Mouse (Mus musculus) embryonic facial prominence, embryonic 12.5 days (tissue): ENCODE measurements around the gene Spry1. TPM values are rescaled to one million over a fixed set of nuclear protein-coding genes. Genes with fewer than 3 reads are reported as not detected.

Source experiments
- ATAC-seq: fragments of 200-750 bp; cut with Nextera tagmentation; 2 replicates; pipeline ENCODE4 v1.8.0; 2017; ENCODE audit not compliant: insufficient number of reproducible peaks, insufficient read depth, low FRiP score, low TSS enrichment
- H3K27ac ChIP-seq: fragments of 300-500 bp; sonication (generic); 2 replicates; pipeline ENCODE4 v1.5.1; 2016; ENCODE audit warnings: mild to moderate bottlenecking
- H3K27me3 ChIP-seq: fragments of 300-500 bp; sonication (generic); 2 replicates; pipeline ENCODE4 v1.6.1; 2016; ENCODE audit warnings: mild to moderate bottlenecking, moderate library complexity
- H3K36me3 ChIP-seq: fragments of 300-500 bp; sonication (generic); 2 replicates; pipeline ENCODE4 v1.6.1; 2016; ENCODE audit warnings: mild to moderate bottlenecking
- H3K4me1 ChIP-seq: fragments of 300-500 bp; sonication (generic); 2 replicates; pipeline ENCODE4 v1.6.1; 2016
- H3K4me2 ChIP-seq: fragments of 300-500 bp; sonication (generic); replicated peaks from 2 replicates; pipeline ENCODE4 v1.6.1; 2016; ENCODE audit warnings: mild to moderate bottlenecking, moderate library complexity
- H3K4me3 ChIP-seq: fragments of 300-500 bp; sonication (generic); 2 replicates; pipeline ENCODE4 v1.5.1; 2016; ENCODE audit warnings: mild to moderate bottlenecking
- H3K9ac ChIP-seq: fragments of 300-500 bp; sonication (generic); 2 replicates; pipeline ENCODE4 v1.6.1; 2016; ENCODE audit warnings: mild to moderate bottlenecking, moderate library complexity
- H3K9me3 ChIP-seq: fragments of 300-500 bp; sonication (generic); 2 replicates; pipeline ENCODE4 v1.6.1; 2016; ENCODE audit warnings: mild to moderate bottlenecking, moderate library complexity
- WGBS: fragments of 180-500 bp; shearing (Covaris S2); methylation state at CpG from one replicate; pipeline ENCODE4 v1.1.7; 2016; 5-methylcytosine and 5-hydroxymethylcytosine counted together
- polyA plus RNA-seq: library from polyadenylated mRNA; unstranded; fragments of >200 nt; fragmentation: Nextera tagmentation; extraction: Ambion mirVana; gene quantifications from 2 replicates; pipeline ENCODE4 v1.2.1, GENCODE M21; 2016

Gene Spry1
- polyA plus RNA-seq, 1 experiment from 2014 or later, result 13.6 TPM

DNA sequence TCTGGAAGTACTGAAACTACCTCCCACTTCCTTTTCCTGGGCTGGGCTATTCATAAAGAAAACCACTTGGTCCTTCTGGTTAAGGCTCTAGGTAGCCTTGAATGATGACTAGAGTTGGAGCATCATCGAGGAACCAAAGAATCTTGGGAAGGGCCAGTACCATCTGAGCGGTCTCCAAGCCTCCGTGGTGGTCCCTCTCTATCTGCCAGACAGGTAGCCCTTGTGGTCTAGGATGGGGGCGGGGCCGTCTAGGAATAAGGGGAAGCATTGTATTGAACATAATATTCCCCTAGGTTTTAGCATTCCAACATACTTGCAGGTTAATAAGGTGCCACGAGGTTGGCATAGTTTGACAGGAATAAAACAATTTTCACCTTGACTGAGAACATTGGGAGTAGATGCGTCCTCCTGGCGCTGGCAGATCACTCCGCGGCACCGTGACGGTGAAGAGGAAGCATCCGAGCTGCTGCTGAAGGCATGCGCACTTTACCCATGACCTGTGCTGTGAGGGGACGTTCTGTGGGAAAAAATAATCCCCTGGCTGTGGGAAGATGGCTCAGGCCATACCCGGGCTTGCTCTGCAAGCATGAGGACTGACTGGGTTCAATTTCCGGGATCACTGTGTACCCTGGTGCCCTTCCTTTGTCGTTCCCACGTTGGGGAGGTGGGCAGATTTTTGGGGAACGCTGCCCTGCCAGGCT is 16.3 kb downstream of the Spry1 start:
- H3K9ac ChIP-seq, result no peak overlapping the region
- H3K4me3 ChIP-seq, result no peak overlapping the region
- no peaks in the 10 kb centered on the region for H3K9me3 ChIP-seq
- no peaks in the 10 kb centered on the region for H3K36me3 ChIP-seq
- H3K4me2 ChIP-seq, result peak overlapping the region; percentile 43
- no peak overlapping the region for H3K27ac ChIP-seq
- no peak for ATAC-seq
- WGBS, result 17% methylated on average over 20 of the region's 20 CpGs
- peaks cover 18% of the 10 kb centered on the region for H3K4me1 ChIP-seq
- H3K27me3 ChIP-seq, result peaks cover 11% of the 10 kb centered on the region; the same call in 1 of the 2 replicates

DNA sequence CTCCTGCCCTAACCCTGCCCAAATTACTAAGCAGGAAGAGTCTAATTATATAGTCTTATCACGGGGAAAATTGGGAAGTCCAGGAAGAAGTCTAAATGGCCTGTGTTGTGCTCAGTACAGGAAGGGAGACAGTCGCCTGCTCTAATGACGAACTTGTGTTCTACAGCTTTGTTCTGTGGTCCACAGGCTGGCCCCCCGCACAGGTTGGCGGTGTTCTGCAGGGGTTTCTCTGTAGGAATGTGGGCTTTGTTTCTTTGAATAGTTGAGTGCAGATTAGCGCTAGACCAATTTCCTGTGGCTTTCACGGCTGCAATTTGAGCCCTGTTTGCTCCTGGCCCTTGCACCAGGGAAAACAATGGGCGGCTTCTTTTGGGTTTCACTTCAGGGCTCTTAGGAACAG is 17.3 kb downstream of the Spry1 start:
- 0 out of 2 replicates have a peak, but pooled peaks have one; percentile 30 for ATAC-seq
- Histone ChIP-seq H3K27me3 (peaks cover 11% of the 10 kb centered on the region; the same call in 1 of the 2 replicates), H3K36me3 (no peaks in the 10 kb centered on the region), H3K9me3 (no peaks in the 10 kb centered on the region), H3K4me3 (no peak overlapping the region), H3K27ac (no peak overlapping the region), H3K4me2 (peak overlapping the region; percentile 26; the same call in 1 of the 2 replicates), H3K4me1 (peaks cover 18% of the 10 kb centered on the region), H3K9ac (no peak overlapping the region)
- 2% methylated on average over 8 of the region's 8 CpGs for WGBS

DNA sequence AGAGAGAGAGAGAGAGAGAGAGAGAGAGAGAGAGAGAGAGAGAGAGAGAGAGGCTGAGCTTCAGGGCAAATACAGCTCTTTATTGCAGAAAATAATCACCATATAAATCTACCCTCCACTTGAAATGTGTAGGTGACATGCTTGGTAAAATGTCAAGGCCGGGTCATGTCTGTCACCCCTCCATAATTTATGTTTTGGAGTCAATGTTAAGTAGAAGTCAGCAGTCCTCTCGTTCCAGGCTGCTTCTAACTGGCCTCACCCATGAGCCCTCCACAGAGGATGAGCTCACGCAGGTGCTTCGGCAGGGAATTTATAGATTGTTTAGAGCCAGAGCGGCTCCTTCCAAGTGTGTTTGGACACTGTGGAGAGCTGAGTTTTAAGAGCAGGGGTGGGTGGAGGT is 18.4 kb downstream of the Spry1 start:
- 63% methylated on average over 5 of the region's 5 CpGs for WGBS
- H3K4me1 ChIP-seq, result peaks cover 18% of the 10 kb centered on the region
- ATAC-seq, result no peak

DNA sequence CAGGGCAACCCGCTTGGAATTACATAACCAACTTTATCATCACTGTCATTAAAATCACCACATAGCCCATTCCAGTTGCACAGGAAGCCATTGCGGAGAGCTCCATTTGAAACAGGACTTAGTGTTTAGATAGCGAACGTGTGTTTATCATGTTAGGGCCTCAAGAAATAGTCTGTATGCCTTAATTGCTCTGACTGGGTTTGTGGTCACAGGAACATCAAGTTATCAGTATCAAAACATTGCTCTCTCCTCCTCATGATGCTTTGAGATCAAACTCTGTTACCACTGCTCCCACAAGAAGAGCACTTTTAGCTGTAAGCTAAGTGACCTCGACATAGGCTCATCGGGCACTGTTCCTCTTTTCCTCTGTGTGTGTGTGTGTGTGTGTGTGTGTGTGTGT is 19.9 kb downstream of the Spry1 start:
- no peak overlapping the region for H3K4me2 ChIP-seq
- H3K27me3 ChIP-seq, result peaks cover 10% of the 10 kb centered on the region; the same call in 1 of the 2 replicates
- no peak overlapping the region for H3K4me3 ChIP-seq
- no peak overlapping the region for H3K9ac ChIP-seq
- no peaks in the 10 kb centered on the region for H3K36me3 ChIP-seq
- no peak overlapping the region for H3K27ac ChIP-seq
- no peak for ATAC-seq
- no peaks in the 10 kb centered on the region for H3K9me3 ChIP-seq
- peaks cover 10% of the 10 kb centered on the region for H3K4me1 ChIP-seq
- 70% methylated on average over 6 of the region's 6 CpGs for WGBS

More for the DNA sequence above, 18.4 kb downstream of the Spry1 start:
- H3K9ac ChIP-seq, result no peak overlapping the region
- no peaks in the 10 kb centered on the region for H3K9me3 ChIP-seq
- no peak overlapping the region for H3K4me2 ChIP-seq
- no peak overlapping the region for H3K4me3 ChIP-seq
- H3K27ac ChIP-seq, result no peak overlapping the region
- H3K27me3 ChIP-seq, result peaks cover 11% of the 10 kb centered on the region; the same call in 1 of the 2 replicates
- no peaks in the 10 kb centered on the region for H3K36me3 ChIP-seq

DNA sequence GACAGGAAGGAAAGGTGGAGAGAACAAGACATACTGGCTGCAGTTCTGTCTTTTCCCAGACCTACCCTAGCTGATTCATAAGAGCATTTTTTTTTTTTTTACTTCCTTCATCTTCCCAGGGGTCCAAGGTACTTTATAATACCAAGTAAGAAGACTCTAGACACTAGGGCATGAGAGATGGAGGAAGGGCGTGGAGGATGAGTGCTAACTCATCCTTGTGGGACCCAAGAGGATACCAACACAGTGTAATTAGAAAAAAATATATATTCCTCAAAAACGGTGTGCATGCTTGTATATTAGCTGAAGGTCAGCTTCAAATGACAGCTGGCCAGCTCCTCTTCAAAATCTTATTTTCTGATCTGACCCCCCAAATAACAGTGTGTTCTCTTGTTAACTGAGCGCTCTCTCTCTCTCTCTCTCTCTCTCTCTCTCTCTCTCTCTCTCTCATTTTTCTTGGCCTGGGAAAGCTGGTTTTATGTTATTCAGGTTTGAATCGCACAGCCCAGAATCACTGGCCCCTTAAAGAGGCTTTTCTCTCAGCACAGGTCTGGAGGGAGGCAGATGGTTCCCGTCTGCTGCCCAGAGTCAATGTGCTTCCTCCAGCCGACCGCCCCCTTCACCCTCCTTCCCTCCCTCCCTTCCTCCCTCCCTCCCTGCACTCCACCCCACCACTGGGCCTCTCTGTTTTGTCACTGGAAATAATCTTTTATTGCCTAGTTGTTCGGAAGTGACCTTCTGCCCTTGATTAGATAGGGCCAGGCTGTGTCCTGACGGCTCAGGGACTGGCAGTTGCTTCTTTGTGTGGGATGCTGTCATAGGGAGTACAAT is 26.8 kb downstream of the Spry1 start:
- WGBS, result 19% methylated on average over 9 of the region's 9 CpGs
- Histone ChIP-seq H3K9ac (no peak overlapping the region), H3K4me1 (peaks cover 13% of the 10 kb centered on the region), H3K36me3 (no peaks in the 10 kb centered on the region), H3K4me3 (no peak overlapping the region), H3K9me3 (peaks cover 14% of the 10 kb centered on the region), H3K27me3 (no peaks in the 10 kb centered on the region), H3K4me2 (no peak overlapping the region), H3K27ac (no peak overlapping the region)
- peak; percentile 83 for ATAC-seq

DNA sequence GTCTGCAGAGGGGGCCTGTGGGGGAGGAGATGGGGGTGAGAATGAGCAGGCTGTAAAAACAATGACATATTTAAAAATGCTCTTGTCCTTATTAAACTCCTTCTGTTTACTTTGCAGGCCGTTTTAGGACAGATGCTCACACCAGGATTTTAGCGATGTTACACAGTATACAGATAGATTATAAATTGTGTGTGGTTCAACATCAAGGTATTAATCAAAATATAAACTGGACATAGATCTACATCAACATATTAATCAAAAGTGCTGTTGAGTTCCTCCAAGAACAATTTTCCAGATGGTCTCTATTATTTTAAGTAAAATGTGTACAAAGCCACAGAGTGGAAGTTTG is 27.3 kb downstream of the Spry1 start:
- peak; percentile 10; the same call in 1 of the 2 replicates for ATAC-seq
- no peak overlapping the region for H3K9ac ChIP-seq
- peaks cover 14% of the 10 kb centered on the region for H3K9me3 ChIP-seq
- no peak overlapping the region for H3K27ac ChIP-seq
- H3K27me3 ChIP-seq, result no peaks in the 10 kb centered on the region
- 24% methylated on average over 2 of the region's 2 CpGs for WGBS
- H3K36me3 ChIP-seq, result no peaks in the 10 kb centered on the region
- no peak overlapping the region for H3K4me3 ChIP-seq
- H3K4me2 ChIP-seq, result no peak overlapping the region
- peaks cover 15% of the 10 kb centered on the region for H3K4me1 ChIP-seq

DNA sequence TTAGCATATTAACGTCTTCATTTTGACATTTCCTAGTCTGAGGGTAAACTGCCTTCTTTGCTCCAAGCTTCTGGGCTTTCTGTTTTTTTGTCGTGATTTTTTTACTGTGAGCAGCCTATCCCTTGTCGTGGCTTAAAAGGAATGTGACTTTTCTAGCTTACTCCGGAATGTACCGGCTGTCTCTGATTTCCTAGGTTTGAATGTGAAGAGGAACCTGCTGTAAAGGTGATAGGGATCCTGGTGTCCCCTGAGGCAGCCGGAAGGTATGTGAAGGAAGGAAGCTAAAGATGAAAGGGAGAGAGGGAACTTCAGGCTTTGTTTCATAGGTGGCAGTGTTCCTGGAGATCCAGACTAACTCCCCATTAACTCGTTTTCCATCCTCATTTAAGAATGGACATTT is 28.0 kb downstream of the Spry1 start:
- peaks cover 14% of the 10 kb centered on the region for H3K9me3 ChIP-seq
- H3K4me2 ChIP-seq, result no peak overlapping the region
- 32% methylated on average over 7 of the region's 7 CpGs for WGBS
- no peaks in the 10 kb centered on the region for H3K27me3 ChIP-seq
- ATAC-seq, result no peak
- H3K4me3 ChIP-seq, result no peak overlapping the region
- no peaks in the 10 kb centered on the region for H3K36me3 ChIP-seq
- peaks cover 21% of the 10 kb centered on the region for H3K4me1 ChIP-seq
- no peak overlapping the region for H3K9ac ChIP-seq
- no peak overlapping the region for H3K27ac ChIP-seq

DNA sequence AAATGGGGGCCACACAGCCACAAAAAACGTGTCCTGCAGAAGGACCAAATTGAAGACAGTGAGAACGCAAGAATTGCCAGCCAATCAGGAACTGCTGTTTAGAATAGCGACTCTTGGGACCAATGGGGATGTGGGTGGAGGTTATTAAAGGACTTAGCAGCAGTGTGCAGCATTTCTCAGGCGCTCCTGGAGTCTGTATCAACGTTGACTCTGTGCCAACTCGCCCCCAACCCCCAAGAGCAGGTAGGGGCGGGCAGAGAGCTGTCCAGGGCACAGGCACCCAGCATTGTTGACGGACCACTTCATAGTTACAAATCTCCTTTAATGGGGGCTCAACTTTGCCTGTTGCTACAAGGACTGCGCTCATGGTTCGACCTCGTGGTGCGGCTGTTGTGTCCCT is 28.9 kb downstream of the Spry1 start:
- H3K9ac ChIP-seq, result no peak overlapping the region
- no peaks in the 10 kb centered on the region for H3K36me3 ChIP-seq
- H3K4me2 ChIP-seq, result no peak overlapping the region
- H3K4me3 ChIP-seq, result no peak overlapping the region
- H3K27ac ChIP-seq, result no peak overlapping the region
- WGBS, result 95% methylated on average over 12 of the region's 12 CpGs
- no peaks in the 10 kb centered on the region for H3K27me3 ChIP-seq
- ATAC-seq, result no peak
- H3K9me3 ChIP-seq, result peaks cover 14% of the 10 kb centered on the region
- H3K4me1 ChIP-seq, result peaks cover 29% of the 10 kb centered on the region

DNA sequence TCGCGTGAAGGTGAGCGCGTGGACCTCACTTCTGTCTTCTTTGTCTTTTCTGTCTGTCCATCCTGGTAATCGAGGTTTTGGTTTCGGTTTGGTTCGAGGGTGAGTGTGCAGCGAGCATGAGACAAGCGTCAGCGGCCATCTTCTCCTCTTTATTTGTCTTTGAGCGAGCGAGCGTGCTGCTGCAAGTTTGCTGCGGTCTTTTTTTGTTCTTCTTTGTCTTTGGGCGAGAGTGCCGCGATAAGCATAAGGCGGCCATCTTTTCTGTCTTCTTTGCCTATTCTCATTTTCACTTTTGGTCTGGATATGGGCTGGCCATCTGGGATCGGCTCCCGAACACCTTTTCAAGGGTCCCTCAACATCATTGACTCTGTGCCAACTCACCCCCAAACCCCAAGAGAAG is 29.4 kb downstream of the Spry1 start:
- no peaks in the 10 kb centered on the region for H3K36me3 ChIP-seq
- no peak overlapping the region for H3K4me2 ChIP-seq
- H3K27ac ChIP-seq, result no peak overlapping the region
- H3K9me3 ChIP-seq, result peaks cover 14% of the 10 kb centered on the region
- H3K4me1 ChIP-seq, result peaks cover 33% of the 10 kb centered on the region
- H3K4me3 ChIP-seq, result no peak overlapping the region
- 98% methylated on average over 20 of the region's 20 CpGs for WGBS
- no peak for ATAC-seq
- no peaks in the 10 kb centered on the region for H3K27me3 ChIP-seq
- no peak overlapping the region for H3K9ac ChIP-seq

DNA sequence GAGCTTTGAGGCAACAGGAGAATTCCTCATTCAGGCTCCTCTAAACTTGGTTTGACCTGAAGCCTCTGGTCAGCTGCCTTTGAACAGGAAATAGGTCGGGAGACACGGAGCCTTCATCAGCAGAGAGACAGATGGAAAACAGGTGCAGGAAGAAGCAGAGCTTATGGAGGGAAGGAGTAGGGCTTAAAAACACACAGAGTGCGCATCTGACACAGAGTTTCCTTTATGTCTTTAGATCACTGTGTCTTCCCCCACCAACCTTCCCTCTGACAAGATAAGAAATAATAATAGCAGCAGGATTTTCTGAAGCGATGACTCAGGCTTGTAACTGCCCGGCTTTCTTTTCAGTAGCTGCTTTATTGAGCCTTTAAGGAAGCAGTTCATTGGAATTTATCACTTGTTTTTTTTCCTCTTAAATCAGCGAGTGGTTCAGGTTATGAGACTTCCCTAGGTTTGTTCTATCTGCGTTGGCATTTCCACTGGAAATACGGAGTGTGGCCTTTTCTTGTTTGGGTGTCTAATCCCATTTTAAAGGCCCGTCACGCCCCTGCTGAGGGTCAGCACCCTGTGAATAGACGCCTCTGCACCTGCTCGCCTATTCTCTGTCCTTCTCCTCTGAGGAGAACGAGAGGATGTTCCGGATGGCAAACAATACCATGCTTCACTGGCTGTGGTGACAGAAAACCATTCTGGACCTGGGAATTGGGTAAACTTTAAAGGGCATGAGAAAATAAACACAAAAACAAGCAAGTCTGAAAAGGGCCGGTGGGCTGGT is 32.7 kb downstream of the Spry1 start:
- H3K36me3 ChIP-seq, result no peaks in the 10 kb centered on the region
- H3K27ac ChIP-seq, result no peak overlapping the region
- no peak for ATAC-seq
- H3K9ac ChIP-seq, result no peak overlapping the region
- peaks cover 14% of the 10 kb centered on the region for H3K9me3 ChIP-seq
- H3K4me3 ChIP-seq, result no peak overlapping the region
- H3K27me3 ChIP-seq, result 0 out of 2 replicates have a peak, but pooled peaks cover 3% of the 10 kb centered on the region
- no peak overlapping the region for H3K4me2 ChIP-seq
- peaks cover 20% of the 10 kb centered on the region for H3K4me1 ChIP-seq
- 20% methylated on average over 15 of the region's 15 CpGs for WGBS

DNA sequence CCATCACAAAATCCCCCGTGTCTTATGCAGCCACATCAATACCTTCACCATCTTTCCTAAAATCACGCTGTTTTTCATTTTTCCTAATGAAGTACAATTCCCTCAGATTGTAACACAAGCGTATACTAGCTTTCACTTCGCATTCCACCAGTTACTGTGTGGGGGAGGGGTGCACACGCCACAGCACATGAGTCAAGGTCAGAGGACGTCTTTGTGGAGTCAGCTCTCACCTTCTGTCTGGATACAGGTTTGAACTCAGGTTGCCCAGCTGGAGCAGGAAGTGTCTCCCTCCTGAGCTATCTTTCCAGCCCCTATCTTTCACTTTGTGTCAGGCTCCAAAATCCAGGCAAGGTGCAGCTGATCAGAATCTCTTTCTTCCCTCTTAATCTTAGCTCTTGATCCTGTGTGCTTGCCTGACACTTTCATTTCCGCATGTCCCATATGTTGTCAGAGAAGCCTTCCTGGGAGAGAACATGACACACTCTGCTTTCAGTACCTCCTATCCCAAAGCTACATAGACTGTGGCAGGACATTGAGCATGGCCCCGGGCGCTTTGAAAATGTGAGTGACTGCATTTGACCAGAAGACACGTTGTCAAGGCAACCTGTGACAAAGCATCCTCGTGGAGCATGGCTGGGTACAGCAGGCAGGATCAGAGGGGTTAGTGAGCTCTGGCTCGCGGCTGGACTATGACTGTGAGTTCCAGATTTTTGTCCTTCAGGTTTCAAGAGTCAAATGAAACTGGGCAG is 33.9 kb downstream of the Spry1 start:
- no peak overlapping the region for H3K9ac ChIP-seq
- ATAC-seq, result no peak
- 0 out of 2 replicates have a peak, but pooled peaks cover 3% of the 10 kb centered on the region for H3K27me3 ChIP-seq
- WGBS, result 54% methylated on average over 13 of the region's 13 CpGs
- H3K4me3 ChIP-seq, result no peak overlapping the region
- peaks cover 20% of the 10 kb centered on the region for H3K4me1 ChIP-seq
- no peak overlapping the region for H3K27ac ChIP-seq
- H3K36me3 ChIP-seq, result no peaks in the 10 kb centered on the region
- peaks cover 10% of the 10 kb centered on the region for H3K9me3 ChIP-seq
- H3K4me2 ChIP-seq, result no peak overlapping the region
